ENCODE assay signal across 23 mouse cellular contexts in the genomic region with DNA sequence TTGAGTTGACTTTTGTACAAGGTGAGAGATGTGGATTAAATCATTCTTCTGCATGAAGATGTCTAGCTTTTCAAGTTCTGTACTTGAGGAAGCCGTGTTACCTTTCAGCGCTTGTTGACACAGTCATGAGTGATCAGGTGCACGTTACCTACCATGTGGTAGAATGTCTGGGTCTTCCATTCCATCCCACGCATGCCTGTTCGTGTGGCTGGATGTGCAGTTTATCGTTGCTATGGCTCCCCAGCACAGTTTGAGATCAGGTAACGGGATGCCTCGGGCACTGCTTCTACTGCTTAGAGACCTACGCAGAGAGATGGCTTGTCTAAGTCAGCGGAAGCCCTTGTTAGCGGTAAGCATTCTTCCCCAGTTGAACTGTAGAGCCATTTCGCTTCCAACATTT.
"Had no signal": no experiment of that assay in that cellular context is flagged by ENCODE, and none has a peak within 500 bp of the region (broad histone marks: within the 10 kb centered on the region; RNA-seq: fewer than 3 reads in every experiment).

No protein-coding gene starts in this region.

- H3K9me3 ChIP-seq: kidney, embryonic 15.5 days; limb, embryonic 15.5 days had no signal

- H3K4me1 ChIP-seq: heart, embryonic 10.5 days; heart, embryonic 12.5 days; hindbrain, embryonic 13.5 days; hindbrain, embryonic 15.5 days; kidney, embryonic 15.5 days; limb, embryonic 13.5 days; limb, embryonic 15.5 days; liver, embryonic 12.5 days had no signal

- ATAC-seq: hindbrain, postnatal 0 days; intestine, embryonic 16.5 days; liver, embryonic 12.5 days had no signal

- H3K36me3 ChIP-seq: heart, embryonic 10.5 days; heart, embryonic 12.5 days; hindbrain, embryonic 13.5 days; hindbrain, embryonic 15.5 days; kidney, embryonic 15.5 days; limb, embryonic 13.5 days; limb, embryonic 15.5 days; liver, embryonic 12.5 days had no signal

- H3K9ac ChIP-seq: heart, embryonic 12.5 days; hindbrain, embryonic 13.5 days; hindbrain, embryonic 15.5 days; kidney, embryonic 15.5 days; limb, embryonic 13.5 days; limb, embryonic 15.5 days; liver, embryonic 12.5 days; liver, embryonic 14.5 days had no signal

- H3K4me2 ChIP-seq: heart, embryonic 12.5 days; hindbrain, embryonic 13.5 days; hindbrain, embryonic 15.5 days; kidney, embryonic 15.5 days; limb, embryonic 13.5 days; limb, embryonic 15.5 days; liver, embryonic 12.5 days had no signal

- H3K27me3 ChIP-seq: heart, embryonic 12.5 days; hindbrain, embryonic 13.5 days; hindbrain, embryonic 15.5 days; kidney, embryonic 15.5 days; liver, embryonic 12.5 days had no signal

- H3K4me3 ChIP-seq: heart, embryonic 10.5 days; heart, embryonic 12.5 days; hindbrain, embryonic 13.5 days; hindbrain, embryonic 15.5 days; kidney, embryonic 15.5 days; limb, embryonic 13.5 days; limb, embryonic 15.5 days; liver, embryonic 12.5 days had no signal

- DNase-seq: gastrocnemius, postnatal 14 days; gastrocnemius, postnatal 36 days; heart, adult 18-20 months; heart, postnatal 10 days; kidney, adult 11 months; kidney, adult 2 months; kidney, adult 9 months; kidney, postnatal 14 days; kidney, postnatal 36 days; layer of hippocampus, adult 9-11 months; layer of hippocampus, postnatal 36 days; left cerebral cortex, postnatal 4 days had no signal

- H3K27ac ChIP-seq: heart, embryonic 10.5 days; hindbrain, embryonic 13.5 days; hindbrain, embryonic 15.5 days; hindbrain, postnatal 0 days; kidney, embryonic 15.5 days; limb, embryonic 13.5 days; limb, embryonic 15.5 days; liver, embryonic 12.5 days; liver, embryonic 14.5 days had no signal
